Mouse (Mus musculus) cerebellum, adult (tissue): ENCODE results near the gene Zic1.
A peak's percentile ranks its signal among the peaks of the same experiment; 100 is the strongest.

Experiments
- ATAC-seq: cut with Nextera tagmentation; 2 replicates; pipeline ENCODE4 v1.9.2; 2017; ENCODE audit warnings: mild to moderate bottlenecking, moderate library complexity, mixed read lengths; ENCODE audit not compliant: insufficient number of reproducible peaks, low FRiP score, low TSS enrichment

The Zic1 gene

DNA sequence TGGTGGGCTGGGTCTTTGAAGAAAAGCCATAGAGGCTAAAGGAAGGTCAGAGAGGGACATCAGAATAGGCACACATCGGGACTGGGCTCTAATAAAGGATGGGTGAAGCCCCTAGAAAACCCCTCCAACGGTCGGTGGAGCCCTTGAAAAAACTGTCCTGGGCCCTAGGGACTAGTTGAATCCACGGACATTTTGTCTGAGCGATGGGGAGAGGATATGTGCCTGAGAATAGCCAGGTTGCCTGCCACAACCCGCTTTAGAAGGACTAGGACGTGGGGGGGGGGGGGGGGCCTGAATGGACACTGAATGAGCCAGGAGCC is 10.4 kb downstream of the Zic1 start:
- no peak for ATAC-seq

- ATAC-seq: 0 out of 2 replicates have a peak, but pooled peaks have one; percentile 24
Observed at GRCm38 (mm10) chr9:91354434-91355269, 11.0 kb downstream of the Zic1 start.

DNA sequence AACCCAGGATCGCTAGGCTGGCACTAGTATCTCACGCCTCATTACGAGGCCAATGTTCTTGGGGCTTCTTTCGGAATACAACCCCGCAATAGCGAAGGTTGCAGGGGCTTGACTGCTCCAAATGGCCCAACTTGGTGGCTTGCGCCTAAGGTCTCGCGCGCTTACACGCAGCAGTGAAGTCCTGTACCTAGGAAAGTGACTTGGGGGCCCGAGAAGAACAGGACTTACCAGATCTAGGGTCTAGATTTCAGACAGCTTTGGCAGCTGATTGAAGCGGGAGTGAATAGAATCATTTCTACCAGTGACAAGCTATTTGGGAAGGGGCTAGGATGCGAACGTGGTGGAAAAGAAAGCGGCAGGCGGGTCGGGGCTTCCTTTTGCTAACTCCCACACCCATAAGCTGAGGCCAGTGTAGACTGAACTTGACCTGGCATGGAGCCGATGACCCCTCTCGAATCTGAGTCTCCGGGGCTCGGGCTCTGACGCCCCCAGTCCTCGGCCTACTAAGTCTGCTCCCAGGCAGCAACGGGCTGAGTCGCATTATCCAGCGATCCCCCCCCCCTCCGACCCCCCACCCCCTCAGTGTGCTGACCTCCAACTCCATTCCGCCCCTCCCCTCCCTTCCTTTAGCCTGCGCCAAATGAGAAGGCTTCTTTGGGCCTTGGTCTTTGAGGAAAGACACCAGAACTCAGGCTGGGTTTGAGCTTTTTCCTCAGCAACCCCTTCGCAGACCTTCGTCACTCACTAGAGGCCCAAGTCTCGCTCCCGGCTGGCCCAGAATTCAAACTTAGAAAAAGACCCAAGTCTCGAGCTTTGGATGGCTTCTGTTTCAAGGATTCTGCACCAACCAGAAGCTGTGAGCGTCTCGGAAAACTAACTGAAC is 11.8 kb downstream of the Zic1 start:
- ATAC-seq: no peak

- no peak for ATAC-seq
Observed at GRCm38 (mm10) chr9:91352786-91353185, 12.8 kb downstream of the Zic1 start.

- ATAC-seq: no peak
Observed at GRCm38 (mm10) chr9:91351961-91352411, 13.6 kb downstream of the Zic1 start.

DNA sequence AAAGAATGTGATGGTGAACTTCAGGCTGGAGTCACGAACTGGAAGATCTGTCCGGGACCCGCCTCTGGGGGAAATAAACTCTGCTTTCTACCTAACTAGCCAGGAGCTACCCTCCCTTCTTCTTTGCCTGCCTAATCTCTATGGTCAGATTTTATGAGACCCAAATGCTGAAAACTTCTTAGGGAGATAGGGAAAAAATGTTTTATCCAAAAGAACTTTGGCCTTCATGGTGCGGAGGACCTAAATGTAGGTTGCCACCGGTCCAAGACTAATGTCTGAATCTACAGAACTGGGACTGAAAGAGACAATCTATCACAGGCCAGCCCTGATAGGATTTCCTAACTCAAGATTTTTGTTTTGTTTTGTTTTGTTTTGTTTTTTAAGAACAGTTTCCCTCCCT is 14.2 kb downstream of the Zic1 start:
- ATAC-seq: no peak

DNA sequence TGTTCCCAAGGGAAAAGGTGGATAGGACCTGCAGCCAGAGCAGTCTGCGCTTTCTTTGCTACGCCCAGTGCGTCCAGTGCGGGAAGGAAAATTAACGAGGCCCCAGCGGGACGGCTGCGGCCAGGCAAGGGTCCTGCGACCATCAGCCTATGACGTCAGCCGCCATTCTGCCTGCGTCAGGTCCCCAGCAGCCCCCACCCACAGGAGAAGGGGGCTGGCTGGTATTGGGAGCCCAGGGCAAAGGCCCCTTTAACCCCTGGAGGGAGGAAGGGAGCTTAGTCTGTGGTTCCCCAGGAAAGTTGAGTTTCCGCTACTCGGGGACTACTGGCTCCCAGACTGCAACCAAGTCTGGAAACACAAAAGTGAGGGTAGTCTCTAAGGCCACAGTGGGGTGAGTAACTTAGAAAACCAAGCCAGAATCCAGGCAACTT is 14.7 kb downstream of the Zic1 start:
- ATAC-seq: no peak

DNA sequence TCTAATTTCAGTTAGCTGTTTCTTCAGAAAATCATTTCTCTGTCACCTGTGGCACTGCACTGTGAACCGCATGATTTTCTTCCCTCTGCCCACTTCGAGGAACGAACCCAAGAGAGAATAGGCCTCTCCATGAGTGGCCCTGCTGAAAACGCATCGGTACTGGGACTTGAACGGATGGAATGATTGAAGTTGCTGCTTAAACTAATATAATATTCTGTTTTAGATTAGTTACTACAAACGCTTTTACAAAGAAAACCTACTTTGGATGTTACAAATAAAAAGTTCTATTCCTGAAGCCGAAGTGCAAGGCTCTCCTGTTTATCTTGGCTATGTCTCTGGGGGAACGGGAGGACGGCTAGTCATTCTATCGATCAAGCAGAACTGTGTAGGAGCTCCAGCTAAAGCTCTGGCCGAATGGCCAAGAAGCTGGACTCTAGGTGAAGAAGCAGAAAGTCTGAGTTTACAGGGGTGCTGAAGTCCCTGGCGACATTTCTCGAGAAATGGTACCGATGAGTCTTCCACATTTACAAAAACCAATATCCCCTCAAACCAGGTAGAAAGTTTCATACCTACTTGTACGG is 15.3 kb downstream of the Zic1 start:
- ATAC-seq: no peak

GRCm38 (mm10) chr9:91348746-91349145 is 16.9 kb downstream of the Zic1 start:
- no peak for ATAC-seq

- peak; percentile 92 for ATAC-seq
Observed at GRCm38 (mm10) chr9:91347591-91347990, 18.0 kb downstream of the Zic1 start.
